Mouse (Mus musculus) myocyte (in vitro differentiated cells): Measurements from ENCODE around the gene Ptcra. TPM values are rescaled to one million over a fixed set of nuclear protein-coding genes. Genes with fewer than 3 reads are reported as not detected.

Experiments used
- H3K27me3 ChIP-seq: one replicate; pipeline ENCODE4 v1.6.1; 2011; ENCODE audit not compliant: control insufficient read depth, insufficient read depth, insufficient read length
- H3K36me3 ChIP-seq: one replicate; pipeline ENCODE4 v1.6.1; 2011; ENCODE audit not compliant: control insufficient read depth, insufficient read depth
- H3K4me2 ChIP-seq: one replicate; pipeline ENCODE4 v1.6.1; 2011; ENCODE audit warnings: low read depth, control low read depth
- H3K4me3 ChIP-seq: one replicate; pipeline ENCODE4 v1.5.1; 2011; ENCODE audit warnings: mild to moderate bottlenecking, control low read depth, moderate library complexity
- H3K79me2 ChIP-seq: one replicate; pipeline ENCODE4 v1.6.1; 2011; ENCODE audit not compliant: control insufficient read depth, insufficient read depth
- H3ac ChIP-seq: one replicate; pipeline ENCODE4 v1.6.1; 2011; ENCODE audit not compliant: control insufficient read depth, insufficient read length
- CEBPB ChIP-seq: IDR thresholded peaks from 2 replicates; pipeline ENCODE4 v1.6.1; 2011; ENCODE audit warnings: mild to moderate bottlenecking, moderate library complexity; ENCODE audit not compliant: poor library complexity, insufficient read depth, severe bottlenecking
- E2F4 ChIP-seq: IDR thresholded peaks from one replicate; pipeline ENCODE4 v1.6.1; 2011; ENCODE audit warnings: mild to moderate bottlenecking, control low read depth, moderate library complexity; ENCODE audit not compliant: insufficient read depth
- MAX ChIP-seq: IDR thresholded peaks from one replicate; pipeline ENCODE4 v1.6.1; 2011; ENCODE audit warnings: low read depth, mild to moderate bottlenecking, control low read depth
- MYOD1 ChIP-seq, 3 experiments: IDR thresholded peaks; one replicate each; pipeline ENCODE4 v1.6.1; 2011; ENCODE audit warnings: control low read depth in 2 of 3, low read depth in 2 of 3, mild to moderate bottlenecking in 2 of 3, moderate library complexity in 1 of 3; ENCODE audit not compliant: insufficient read length in 2 of 3, control insufficient read depth in 1 of 3
- MYOG ChIP-seq, 3 experiments: IDR thresholded peaks; one replicate each; pipeline ENCODE4 v1.6.1; 2011; ENCODE audit warnings: control low read depth in 2 of 3, low read depth in 2 of 3, mild to moderate bottlenecking in 2 of 3; ENCODE audit not compliant: insufficient read length in 2 of 3, control insufficient read depth in 1 of 3, insufficient read depth in 1 of 3
- POLR2A ChIP-seq: IDR thresholded peaks from one replicate; pipeline ENCODE4 v1.6.1; 2011; ENCODE audit warnings: low read depth, mild to moderate bottlenecking, control low read depth, moderate library complexity; ENCODE audit not compliant: insufficient read length
- POLR2AphosphoS2 ChIP-seq: IDR thresholded peaks from one replicate; pipeline ENCODE4 v1.6.1; 2011; ENCODE audit warnings: low read depth, control low read depth; ENCODE audit not compliant: insufficient read length
- REST ChIP-seq: IDR thresholded peaks from one replicate; pipeline ENCODE4 v1.6.1; 2011; ENCODE audit warnings: mild to moderate bottlenecking, control low read depth, moderate library complexity; ENCODE audit not compliant: insufficient read depth, insufficient read length
- SRF ChIP-seq: IDR thresholded peaks from one replicate; pipeline ENCODE4 v1.6.1; 2011; ENCODE audit warnings: low read depth; ENCODE audit not compliant: control insufficient read depth, insufficient read length
- TCF12 ChIP-seq: IDR thresholded peaks from one replicate; pipeline ENCODE4 v1.6.1; 2011; ENCODE audit warnings: mild to moderate bottlenecking, control low read depth; ENCODE audit not compliant: poor library complexity, insufficient read depth, severe bottlenecking
- TCF3 ChIP-seq: IDR thresholded peaks from one replicate; pipeline ENCODE4 v1.6.1; 2011; ENCODE audit warnings: low read depth, control low read depth; ENCODE audit not compliant: insufficient read length
- USF1 ChIP-seq: IDR thresholded peaks from one replicate; pipeline ENCODE4 v1.6.1; 2011; ENCODE audit warnings: low read depth, mild to moderate bottlenecking, control low read depth, moderate library complexity
- polyA plus RNA-seq: library from polyadenylated mRNA; unstranded; fragments of >200 nt; fragmentation: generic; extraction: Trizol; gene quantifications from one replicate; pipeline ENCODE4 v1.2.1, GENCODE M21; 2012; ENCODE audit warnings: missing spikeins

The Ptcra gene
- polyA plus RNA-seq, 1 experiment, result 0.06 TPM

GRCm38 (mm10) chr17:46713849-46714248 lies 49.7 kb downstream of the Ptcra start:
- Histone ChIP-seq H3ac (no peak overlapping the region), H3K4me2 (no peak overlapping the region), H3K79me2 (peaks cover 19% of the 10 kb centered on the region), H3K4me3 (no peak overlapping the region), H3K27me3 (no peaks in the 10 kb centered on the region), H3K36me3 (peaks cover 12% of the 10 kb centered on the region)
- TF ChIP-seq MYOG (IDR thresholded peaks at IDR 0.05; ENCODE audit: control insufficient read depth in 1 of 3, insufficient read depth in 1 of 3, insufficient read length in 2 of 3, low read depth in 2 of 3), result no peak

- TF ChIP-seq MYOD1 (IDR thresholded peaks at IDR 0.05; ENCODE audit: control insufficient read depth in 1 of 3, insufficient read length in 2 of 3, low read depth in 2 of 3) (no peak), POLR2A (no peak), E2F4 (no peak), SRF (no peak), REST (no peak), TCF3 (no peak), MYOG (IDR thresholded peaks at IDR 0.05; ENCODE audit: control insufficient read depth in 1 of 3, insufficient read depth in 1 of 3, insufficient read length in 2 of 3, low read depth in 2 of 3) (no peak), CEBPB (no peak), POLR2AphosphoS2 (no peak), TCF12 (no peak), MAX (no peak), USF1 (no peak)
- Histone ChIP-seq H3ac (peak overlapping the region; percentile 88), H3K4me3 (peak overlapping the region; percentile 54), H3K79me2 (peaks cover 19% of the 10 kb centered on the region), H3K4me2 (peak overlapping the region; percentile 93), H3K27me3 (no peaks in the 10 kb centered on the region), H3K36me3 (peaks cover 12% of the 10 kb centered on the region)
Measured at GRCm38 (mm10) chr17:46712442-46712841, 51.1 kb downstream of the Ptcra start.

- TF ChIP-seq TCF12 (no peak), TCF3 (no peak), MAX (no peak), USF1 (no peak), SRF (no peak), MYOD1 (IDR thresholded peaks at IDR 0.05; ENCODE audit: control insufficient read depth in 1 of 3, insufficient read length in 2 of 3, low read depth in 2 of 3) (no peak), REST (no peak), E2F4 (no peak), POLR2A (no peak), CEBPB (no peak), MYOG (IDR thresholded peaks at IDR 0.05; ENCODE audit: control insufficient read depth in 1 of 3, insufficient read depth in 1 of 3, insufficient read length in 2 of 3, low read depth in 2 of 3) (no peak), POLR2AphosphoS2 (no peak)
- H3ac ChIP-seq, result peak overlapping the region; percentile 88
- peaks cover 12% of the 10 kb centered on the region for H3K36me3 ChIP-seq
- H3K4me2 ChIP-seq, result peak overlapping the region; percentile 93
- no peaks in the 10 kb centered on the region for H3K27me3 ChIP-seq
- peak overlapping the region; percentile 54 for H3K4me3 ChIP-seq
- peaks cover 19% of the 10 kb centered on the region for H3K79me2 ChIP-seq
Measured at GRCm38 (mm10) chr17:46711612-46712271, 51.8 kb downstream of the Ptcra start.

- Histone ChIP-seq H3K4me3 (peak within 1 kb of the TSS; percentile 54), H3K4me2 (peak within 1 kb of the TSS; percentile 93), H3ac (peak within 1 kb of the TSS; percentile 88), H3K79me2 (peaks cover 19% of the 10 kb centered on the region), H3K27me3 (no peaks in the 10 kb centered on the region), H3K36me3 (peaks cover 12% of the 10 kb centered on the region)
- TF ChIP-seq CEBPB (no peak), POLR2A (peak; percentile 82), POLR2AphosphoS2 (peak; percentile 75), MYOG (IDR thresholded peaks at IDR 0.05; ENCODE audit: control insufficient read depth in 1 of 3, insufficient read depth in 1 of 3, insufficient read length in 2 of 3, low read depth in 2 of 3) (no peak), USF1 (no peak), SRF (no peak), E2F4 (no peak)
Measured at GRCm38 (mm10) chr17:46710959-46711597, 52.4 kb downstream of the Ptcra start, which contains the start of gene Pex6. Gene Pex6 (plus strand): TSS chr17:46711463.
